ENCODE assay signal across 17 mouse cellular contexts in genomic region chr8:125586587-125586986, GRCm38 (mm10).
"Had no signal": no experiment of that assay in that cellular context is flagged by ENCODE, and none has a peak within 500 bp of the region (broad histone marks: within the 10 kb centered on the region; RNA-seq: fewer than 3 reads in every experiment).

No protein-coding gene starts in this region.

- H3K4me2 ChIP-seq: neural tube, embryonic 12.5 days; neural tube, embryonic 13.5 days; neural tube, embryonic 15.5 days; stomach, embryonic 15.5 days had no signal

- H3K27me3 ChIP-seq: neural tube, embryonic 12.5 days; neural tube, embryonic 13.5 days; neural tube, embryonic 15.5 days; stomach, embryonic 15.5 days had no signal

- H3K36me3 ChIP-seq: neural tube, embryonic 12.5 days; neural tube, embryonic 13.5 days; neural tube, embryonic 15.5 days; stomach, embryonic 15.5 days had no signal

- H3K9me3 ChIP-seq: neural tube, embryonic 12.5 days; neural tube, embryonic 13.5 days; neural tube, embryonic 15.5 days; stomach, embryonic 15.5 days had no signal

- H3K9ac ChIP-seq: neural tube, embryonic 12.5 days; neural tube, embryonic 13.5 days; neural tube, embryonic 15.5 days; stomach, embryonic 15.5 days had no signal

- DNase-seq: retina, postnatal 1 day; right cerebral cortex, adult 18-20 months; right cerebral cortex, postnatal 14 days; right cerebral cortex, postnatal 25 days; right cerebral cortex, postnatal 4 days; spleen, adult 18-20 months; thymus, adult 18-20 months; thymus, adult 2 months; thymus, postnatal 14 days; thymus, postnatal 25 days; thymus, postnatal 36 days; thymus, postnatal 4 days had no signal

- H3K4me3 ChIP-seq: neural tube, embryonic 12.5 days; neural tube, embryonic 13.5 days; neural tube, embryonic 15.5 days; stomach, embryonic 15.5 days had no signal

- H3K4me1 ChIP-seq: stomach, embryonic 15.5 days had no signal

- H3K27ac ChIP-seq: neural tube, embryonic 12.5 days; neural tube, embryonic 13.5 days; neural tube, embryonic 15.5 days; stomach, embryonic 15.5 days; stomach, postnatal 0 days had no signal
